8 mouse cellular contexts compared by ENCODE assay signal in the genomic region with DNA sequence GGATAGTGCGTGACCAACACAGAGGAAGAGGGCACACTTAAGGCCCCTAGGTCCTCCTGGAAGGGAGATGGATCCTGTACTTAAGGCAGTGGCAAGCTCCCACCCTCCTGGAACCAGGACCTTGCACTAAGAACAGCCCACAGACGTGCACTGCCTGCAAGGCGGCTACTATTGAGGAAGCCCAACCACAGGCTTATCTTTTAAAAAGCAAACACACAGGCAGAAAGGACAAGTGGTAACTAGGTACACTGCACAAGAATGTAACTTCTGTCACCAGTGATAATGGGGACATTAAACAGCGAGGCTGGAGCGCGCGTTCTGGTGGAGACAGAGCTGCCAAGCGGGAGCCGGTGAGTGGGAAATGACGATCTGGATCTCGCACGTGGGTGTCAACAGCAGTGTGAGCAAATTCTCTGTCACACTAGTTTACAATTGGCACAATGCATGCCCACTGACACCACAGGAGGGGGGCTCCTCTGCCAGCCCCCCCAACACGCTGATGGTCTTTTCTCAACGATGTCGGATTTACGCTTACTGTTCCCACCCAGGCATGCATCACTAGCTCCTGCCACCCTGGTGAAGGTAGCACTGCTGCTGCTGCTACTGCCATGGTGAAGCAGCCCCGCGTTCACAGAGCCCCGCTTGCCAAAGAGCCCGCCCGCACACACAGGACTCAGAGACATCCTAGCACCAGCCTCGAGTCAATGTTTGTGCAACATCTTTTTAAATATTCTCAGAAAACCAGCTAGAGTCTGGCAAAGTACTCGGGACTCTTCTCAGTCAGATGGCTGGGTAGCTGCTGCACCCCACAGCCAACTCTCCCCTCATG. TPM values are rescaled to one million over a fixed set of nuclear protein-coding genes. Genes with fewer than 3 reads are reported as not detected.
DNase-seq lines count a peak whose midpoint lies in the region; ATAC-seq and TF ChIP-seq lines count a peak whose summit lies in the region.

No protein-coding gene starts in this region.

- TF ChIP-seq CTCF in heart, adult 2 months (IDR thresholded peaks at IDR 0.05) = no peak

- 0 out of 2 replicates have a peak, but pooled peaks cover 3% of the 10 kb centered on the region for H3K79me2 ChIP-seq in heart, adult 2 months (replicated peaks; ENCODE audit: control insufficient read depth, insufficient read depth, low read length)

- WGBS in heart, adult 2 months = 57% methylated on average over 23 of the region's 23 CpGs
- 55% methylated on average over 23 of the region's 23 CpGs for WGBS in midbrain, embryonic 16.5 days

- no peak for TF ChIP-seq EP300 in heart, adult 2 months (IDR thresholded peaks at IDR 0.05; ENCODE audit: insufficient read depth, low read depth, low read length)

- H3K4me1 ChIP-seq in heart, adult 2 months (ENCODE audit: control insufficient read depth, insufficient read depth, low read length) = peaks cover 26% of the 10 kb centered on the region
- no peaks in the 10 kb centered on the region for H3K4me1 ChIP-seq in midbrain, embryonic 16.5 days (ENCODE audit: control insufficient read depth, insufficient read depth, low read length)

- H3K27ac ChIP-seq in heart, adult 2 months = peak overlapping the region; percentile 17; the same call in 1 of the 2 replicates
- H3K27ac ChIP-seq in midbrain, embryonic 16.5 days (ENCODE audit: low read length) = no peak overlapping the region

- intact Hi-C loops in heart, adult 2 months (cut with DNase I) = no loop called here

- ATAC-seq in frontal cortex, adult (ENCODE audit: low TSS enrichment) = peak; percentile 79
- no peak for ATAC-seq in midbrain, embryonic 16.5 days

- TF ChIP-seq POLR2A in heart, adult 2 months (IDR thresholded peaks at IDR 0.05; ENCODE audit: insufficient read depth, low read depth, low read length) = no peak

- no peaks in the 10 kb centered on the region for H3K9me3 ChIP-seq in midbrain, embryonic 16.5 days (replicated peaks; ENCODE audit: control insufficient read depth, low read length, poor library complexity, severe bottlenecking)

- no peaks in the 10 kb centered on the region for H3K36me3 ChIP-seq in heart, adult 2 months (ENCODE audit: control insufficient read depth, insufficient read depth, low read length)
- peaks cover 14% of the 10 kb centered on the region; the same call in 1 of the 2 replicates for H3K36me3 ChIP-seq in midbrain, embryonic 16.5 days (ENCODE audit: control insufficient read depth, insufficient read depth, low read length)

- no peaks in the 10 kb centered on the region for H3K27me3 ChIP-seq in heart, adult 2 months (ENCODE audit: control insufficient read depth, insufficient read depth, low read length)
- no peaks in the 10 kb centered on the region for H3K27me3 ChIP-seq in midbrain, embryonic 16.5 days (ENCODE audit: control insufficient read depth, insufficient read depth, low read depth, low read length)

- DNase-seq in heart, adult 2 months = peak in 1 of 2 experiments; percentile 26
- no peak for DNase-seq in heart, adult 18-20 months
- peak; percentile 42 to 50 for DNase-seq in layer of hippocampus, postnatal 25 days (ENCODE audit: extremely low spot score in 1 of 2, low spot score in 1 of 2)
- DNase-seq in lung, postnatal 4 days = peak; percentile 25 to 42
- no peak for DNase-seq in spleen, adult 12 weeks (ENCODE audit: low spot score)
- no peak for DNase-seq in spleen, postnatal 36 days (ENCODE audit: low spot score in 2 of 2)

- H3K9ac ChIP-seq in heart, adult 2 months (ENCODE audit: low read depth, low read length) = no peak overlapping the region
- H3K9ac ChIP-seq in midbrain, embryonic 16.5 days (ENCODE audit: low read depth, low read length) = no peak overlapping the region

- H3K4me2 ChIP-seq in midbrain, embryonic 16.5 days (ENCODE audit: low read length) = no peak overlapping the region

- no peak overlapping the region for H3K4me3 ChIP-seq in heart, adult 2 months
- no peak overlapping the region for H3K4me3 ChIP-seq in midbrain, embryonic 16.5 days (ENCODE audit: low read depth, low read length)

RNA-seq across cellular contexts. Expression of gene Slc38a10, which starts 14.1 kb away (rescaled TPM):
- 10 to 100 TPM; 83.1 to 89.6 TPM for total RNA-seq in heart, adult 2 months (2021)
- polyA plus RNA-seq in heart, adult 2 months (2012; rRNA removed) = 84.5 and 128 TPM in 2 replicates
- 10 to 100 TPM; 89.2 to 93.9 TPM for total RNA-seq in heart, adult 18-20 months (2021)
- 10 to 100 TPM; 85.3 to 88.5 TPM for total RNA-seq in layer of hippocampus, postnatal 25 days (2021)
- 118 TPM in 2 replicates for polyA plus RNA-seq in midbrain, embryonic 16.5 days (2015; fragmentation: Nextera tagmentation; extraction: Ambion mirVana)

RNA-seq across cellular contexts. Expression of gene Ndufaf8, which starts 38.3 kb away (rescaled TPM):
- total RNA-seq in heart, adult 2 months (2021) = 10 to 100 TPM; 82.7 to 93.9 TPM
- 35.5 and 51.0 TPM in 2 replicates for polyA plus RNA-seq in heart, adult 2 months (2012; rRNA removed)
- 10 to 100 TPM; 85.2 to 94.9 TPM for total RNA-seq in heart, adult 18-20 months (2021)
- 10 to 100 TPM; 36.0 to 45.9 TPM for total RNA-seq in layer of hippocampus, postnatal 25 days (2021)
- polyA plus RNA-seq in midbrain, embryonic 16.5 days (2015; fragmentation: Nextera tagmentation; extraction: Ambion mirVana) = 41.4 and 46.8 TPM in 2 replicates

RNA-seq across cellular contexts. Expression of gene Tepsin, which starts 38.5 kb away (rescaled TPM):
- total RNA-seq in heart, adult 2 months (2021) = 1 to 10 TPM; 6.1 to 6.3 TPM
- polyA plus RNA-seq in heart, adult 2 months (2012; rRNA removed) = 19.1 and 22.8 TPM in 2 replicates
- total RNA-seq in heart, adult 18-20 months (2021) = 1 to 10 TPM; 5.9 to 8.2 TPM
- 10 to 100 TPM; 15.8 to 17.6 TPM for total RNA-seq in layer of hippocampus, postnatal 25 days (2021)
- polyA plus RNA-seq in midbrain, embryonic 16.5 days (2015; fragmentation: Nextera tagmentation; extraction: Ambion mirVana) = 20.7 and 21.3 TPM in 2 replicates

RNA-seq across cellular contexts. Expression of gene Cep131, which starts 50.4 kb away (rescaled TPM):
- 10 to 100 TPM in 1 of 2 experiments, 1 to 10 TPM in 1; 9.3 to 10.7 TPM for total RNA-seq in heart, adult 2 months (2021)
- 3.7 and 6.5 TPM in 2 replicates for polyA plus RNA-seq in heart, adult 2 months (2012; rRNA removed)
- 10 to 100 TPM in 1 of 2 experiments, 1 to 10 TPM in 1; 6.5 to 10.5 TPM for total RNA-seq in heart, adult 18-20 months (2021)
- 10 to 100 TPM; 31.7 to 37.2 TPM for total RNA-seq in layer of hippocampus, postnatal 25 days (2021)
- 29.5 and 30.4 TPM in 2 replicates for polyA plus RNA-seq in midbrain, embryonic 16.5 days (2015; fragmentation: Nextera tagmentation; extraction: Ambion mirVana)

Comparison
In these comparisons a context has a peak if more than half of its experiments do, and no peak if none do; other contexts are left out.
1. DNase-seq: peak in layer of hippocampus, postnatal 25 days (2 of 2) and lung, postnatal 4 days (2 of 2); none in heart, adult 18-20 months (0 of 2), spleen, adult 12 weeks (single experiment) and spleen, postnatal 36 days (0 of 2).